Mouse (Mus musculus) lung, adult 2 months (tissue): Measurements from ENCODE around the gene Atp6v1g2. TPM values are rescaled to one million over a fixed set of nuclear protein-coding genes. Genes with fewer than 3 reads are reported as not detected.

Experiments
- DNase-seq: peaks from one replicate; pipeline ENCODE4 v3.0.0; 2022
- H3K4me1 ChIP-seq: fragments of 200-500 bp; 2 replicates; pipeline ENCODE4 v1.6.1; 2011; ENCODE audit warnings: low read length; ENCODE audit not compliant: control insufficient read depth, insufficient read depth
- H3K4me3 ChIP-seq: fragments of 200-500 bp; replicated peaks from 2 replicates; pipeline ENCODE3; 2011; ENCODE audit warnings: low read depth, mild to moderate bottlenecking, control low read depth, low read length; ENCODE audit errors: extremely low read depth
- CTCF ChIP-seq: fragments of 200-500 bp; IDR thresholded peaks from 2 replicates; pipeline ENCODE4 v1.5.1; 2011; ENCODE audit warnings: mild to moderate bottlenecking, low read length, control low read depth; ENCODE audit not compliant: insufficient read depth
- POLR2A ChIP-seq: fragments of 200-500 bp; IDR thresholded peaks from 2 replicates; pipeline ENCODE4 v1.6.1; 2011; ENCODE audit warnings: low read depth, mild to moderate bottlenecking, control low read depth, low read length, borderline replicate concordance; ENCODE audit errors: extremely low read depth
- WGBS: fragments of 180-500 bp; shearing (Covaris S2); methylation state at CpG from one replicate; pipeline ENCODE4 v1.1.7; 2018; 5-methylcytosine and 5-hydroxymethylcytosine counted together
- polyA plus RNA-seq: library from polyadenylated mRNA; depleted of rRNA; stranded (reverse); fragments of >200 nt; gene quantifications from 2 replicates; pipeline ENCODE4 v1.2.3, GENCODE M21; 2012; rRNA removed

Gene Atp6v1g2
- polyA plus RNA-seq, 1 experiment = 8.1 TPM

DNA sequence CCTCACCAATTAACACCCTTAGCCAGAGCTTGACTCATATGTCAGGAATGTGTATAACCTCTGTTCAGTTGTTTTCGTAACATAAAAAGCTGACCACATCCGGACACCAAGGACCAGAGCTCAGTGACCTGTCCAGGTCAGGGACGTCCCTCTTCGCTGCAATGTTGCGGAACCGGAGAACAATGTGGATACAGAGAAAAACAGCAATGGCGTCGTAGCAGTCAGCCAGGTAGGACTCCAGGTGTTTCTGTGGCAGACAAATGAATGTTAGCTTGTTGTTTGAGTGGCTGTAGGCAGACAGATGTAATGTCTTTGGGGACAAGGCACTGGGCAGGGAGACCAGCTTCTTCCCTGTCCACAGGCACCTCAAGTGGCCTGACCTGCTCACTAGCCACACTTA lies 44.6 kb downstream of the Atp6v1g2 start:
- TF ChIP-seq POLR2A (no peak), CTCF (no peak)
- no peak overlapping the region for H3K4me3 ChIP-seq
- WGBS = 70% methylated on average over 8 of the region's 8 CpGs
- DNase-seq = no peak
- H3K4me1 ChIP-seq = no peaks in the 10 kb centered on the region

DNA sequence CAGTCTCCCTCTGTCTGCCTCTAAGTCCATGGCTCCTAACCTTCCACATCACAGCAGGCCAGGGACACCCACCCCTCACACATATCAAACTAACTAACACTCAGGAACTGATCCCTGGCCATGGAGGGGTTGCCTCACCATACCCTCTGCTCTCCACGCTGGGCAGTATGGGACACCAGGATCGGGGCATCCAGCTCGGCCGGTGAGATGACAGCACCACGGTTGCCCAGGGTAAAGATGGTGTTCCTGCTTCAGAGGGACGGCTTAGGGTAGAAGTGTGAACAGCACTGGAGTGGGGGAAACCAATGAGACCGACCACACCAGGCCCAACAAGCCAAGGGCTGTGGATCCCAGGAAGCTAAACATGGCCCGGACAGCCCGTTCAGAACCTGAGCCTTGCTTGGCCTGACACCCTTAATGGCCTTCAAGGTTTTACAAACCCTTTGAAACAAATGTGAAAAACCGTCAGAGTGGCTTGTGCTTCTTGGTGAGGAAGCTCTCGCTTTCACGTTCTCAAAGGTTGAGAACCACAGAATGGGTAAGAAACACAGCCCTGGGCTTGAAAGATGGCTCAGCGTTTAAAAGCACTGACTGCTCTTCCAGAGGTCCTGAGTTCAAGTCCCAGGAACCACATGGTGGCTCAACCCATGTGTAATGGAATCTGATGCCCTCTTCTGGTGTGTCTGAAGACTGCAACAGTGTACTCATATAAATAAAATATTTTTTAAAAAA lies 45.7 kb downstream of the Atp6v1g2 start:
- no peak for DNase-seq
- H3K4me3 ChIP-seq = no peak overlapping the region
- TF ChIP-seq POLR2A = no peak
- no peak for TF ChIP-seq CTCF
- no peaks in the 10 kb centered on the region for H3K4me1 ChIP-seq
- WGBS = 85% methylated on average over 13 of the region's 13 CpGs

DNA sequence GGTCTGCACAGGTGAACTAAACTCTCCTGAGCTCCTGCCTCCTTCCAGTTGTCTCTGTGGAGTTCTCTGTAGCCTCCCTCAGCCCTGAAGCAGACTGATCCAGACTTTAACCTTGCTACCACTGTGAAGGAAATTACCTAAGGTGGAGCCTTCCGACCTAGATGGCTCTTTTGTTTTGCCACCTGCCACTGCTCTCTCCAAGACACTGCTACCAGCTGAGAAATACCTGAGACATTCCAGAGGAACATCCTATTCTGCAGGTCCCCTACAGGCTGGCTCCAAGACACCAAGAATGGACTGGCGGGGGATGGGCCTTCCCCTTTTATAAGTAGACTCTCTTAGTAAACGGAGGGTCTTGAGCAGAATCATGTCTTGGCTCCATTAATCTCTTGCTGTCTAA lies 46.8 kb downstream of the Atp6v1g2 start:
- Histone ChIP-seq H3K4me1 (no peaks in the 10 kb centered on the region), H3K4me3 (no peak overlapping the region)
- TF ChIP-seq POLR2A (no peak), CTCF (no peak)
- 61% methylated on average over 3 of the region's 3 CpGs for WGBS
- no peak for DNase-seq

DNA sequence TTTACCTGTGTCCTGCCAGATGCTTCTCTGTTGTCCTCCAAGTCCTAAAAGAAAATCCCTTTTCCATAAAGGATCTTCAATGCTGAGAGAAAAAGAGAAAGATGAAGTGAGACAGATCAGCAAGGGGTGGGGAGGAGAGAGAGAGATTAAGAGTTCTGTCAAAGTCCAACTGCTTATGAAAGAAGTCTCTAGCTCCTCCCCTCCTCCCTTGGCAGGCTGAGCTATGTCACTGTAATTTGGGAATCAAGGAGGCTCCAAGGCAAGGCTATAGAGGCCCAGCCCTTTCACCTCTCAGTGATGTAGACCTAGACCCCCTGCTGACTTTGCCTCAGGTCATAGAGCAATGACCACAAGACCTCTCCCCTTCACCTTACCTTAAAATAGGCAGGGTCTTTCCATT lies 52.0 kb downstream of the Atp6v1g2 start:
- no peaks in the 10 kb centered on the region for H3K4me1 ChIP-seq
- TF ChIP-seq POLR2A (no peak), CTCF (no peak)
- DNase-seq = no peak
- H3K4me3 ChIP-seq = no peak overlapping the region

Other genes with a start within 250 kb of the Atp6v1g2 start
- 119 and 159 TPM in 2 replicates for gene Vars, start 232.7 kb upstream of the Atp6v1g2 start, polyA plus RNA-seq
- 4.0 and 4.2 TPM in 2 replicates for gene Vwa7, start 217.1 kb upstream of the Atp6v1g2 start, polyA plus RNA-seq
- 2.1 and 2.8 TPM in 2 replicates for gene Sapcd1, start 205.6 kb upstream of the Atp6v1g2 start, polyA plus RNA-seq
- gene Msh5, start 186.9 kb upstream of the Atp6v1g2 start, polyA plus RNA-seq = 5.4 and 6.0 TPM in 2 replicates
- 124 and 153 TPM in 2 replicates for gene Clic1, start 183.7 kb upstream of the Atp6v1g2 start, polyA plus RNA-seq
- gene Ddah2, start 174.6 kb upstream of the Atp6v1g2 start, polyA plus RNA-seq = 137 and 141 TPM in 2 replicates
- gene Ly6g6c, start 168.3 kb upstream of the Atp6v1g2 start, polyA plus RNA-seq = 3.8 and 90.0 TPM in 2 replicates
- gene Mpig6b, start 167.5 kb upstream of the Atp6v1g2 start, polyA plus RNA-seq = 1.0 and 2.1 TPM in 2 replicates
- 5.8 and 25.7 TPM in 2 replicates for gene Ly6g6e, start 156.8 kb upstream of the Atp6v1g2 start, polyA plus RNA-seq
- 14.5 and 16.7 TPM in 2 replicates for gene Ly6g6d, start 155.6 kb upstream of the Atp6v1g2 start, polyA plus RNA-seq
- 0.16 and 0.84 TPM in 2 replicates for gene Ly6g6f, start 148.1 kb upstream of the Atp6v1g2 start, polyA plus RNA-seq
- 196 and 245 TPM in 2 replicates for gene Abhd16a, start 144.4 kb upstream of the Atp6v1g2 start, polyA plus RNA-seq
- not detected in 2 replicates for gene Ly6g5c, start 125.4 kb upstream of the Atp6v1g2 start, polyA plus RNA-seq
- 1.4 and 2.0 TPM in 2 replicates for gene Ly6g5b, start 118.2 kb upstream of the Atp6v1g2 start, polyA plus RNA-seq
- gene Gpank1, start 112.2 kb upstream of the Atp6v1g2 start, polyA plus RNA-seq = 17.9 and 21.9 TPM in 2 replicates
- gene Csnk2b, start 111.6 kb upstream of the Atp6v1g2 start, polyA plus RNA-seq = 232 and 297 TPM in 2 replicates
- gene D17H6S53E, start 107.3 kb upstream of the Atp6v1g2 start, polyA plus RNA-seq = 12.1 and 12.9 TPM in 2 replicates
- 0.12 TPM in 1 of 2 replicates, not detected in the other for gene Apom, start 101.6 kb upstream of the Atp6v1g2 start, polyA plus RNA-seq
- 227 and 234 TPM in 2 replicates for gene Bag6, start 98.5 kb upstream of the Atp6v1g2 start, polyA plus RNA-seq
- gene Prrc2a, start 68.8 kb upstream of the Atp6v1g2 start, polyA plus RNA-seq = 327 and 373 TPM in 2 replicates
- gene Aif1, start 57.6 kb upstream of the Atp6v1g2 start, polyA plus RNA-seq = 1.4 and 1.6 TPM in 2 replicates
- gene Lst1, start 45.2 kb upstream of the Atp6v1g2 start, polyA plus RNA-seq = 19.7 and 37.0 TPM in 2 replicates
- gene Ltb, start 39.2 kb upstream of the Atp6v1g2 start, polyA plus RNA-seq = 28.1 and 29.9 TPM in 2 replicates
- gene Tnf, start 31.7 kb upstream of the Atp6v1g2 start, polyA plus RNA-seq = 2.1 and 2.5 TPM in 2 replicates
- gene Lta, start 28.3 kb upstream of the Atp6v1g2 start, polyA plus RNA-seq = 1.0 and 1.1 TPM in 2 replicates
- 1.2 TPM in 1 of 2 replicates, not detected in the other for gene Gm16181, start 12.8 kb upstream of the Atp6v1g2 start, polyA plus RNA-seq
- gene Nfkbil1, start 2.1 kb downstream of the Atp6v1g2 start, polyA plus RNA-seq = 16.5 and 21.6 TPM in 2 replicates
- gene Ddx39b, start 8.1 kb downstream of the Atp6v1g2 start, polyA plus RNA-seq = 245 and 304 TPM in 2 replicates
- 878 and 1,286 TPM in 2 replicates for gene H2-D1, start 29.1 kb downstream of the Atp6v1g2 start, polyA plus RNA-seq
- 0.49 and 0.71 TPM in 2 replicates for gene H2-Q1, start 86.7 kb downstream of the Atp6v1g2 start, polyA plus RNA-seq
- gene H2-Q2, start 108.6 kb downstream of the Atp6v1g2 start, polyA plus RNA-seq = 6.4 and 6.6 TPM in 2 replicates
- 152 and 267 TPM in 2 replicates for gene H2-Q4, start 146.0 kb downstream of the Atp6v1g2 start, polyA plus RNA-seq
- gene H2-Q6, start 191.2 kb downstream of the Atp6v1g2 start, polyA plus RNA-seq = 91.1 and 177 TPM in 2 replicates
- gene H2-Q7, start 205.5 kb downstream of the Atp6v1g2 start, polyA plus RNA-seq = 211 and 441 TPM in 2 replicates
- 11.4 and 12.9 TPM in 2 replicates for gene H2-Q10, start 236.4 kb downstream of the Atp6v1g2 start, polyA plus RNA-seq